Mouse (Mus musculus) heart, adult 11 months (tissue): ENCODE measurements around the gene Ppp4r4.

Experiments used
- DNase-seq: peaks from one replicate; pipeline ENCODE4 v3.0.0; 2022

The Ppp4r4 gene

DNA sequence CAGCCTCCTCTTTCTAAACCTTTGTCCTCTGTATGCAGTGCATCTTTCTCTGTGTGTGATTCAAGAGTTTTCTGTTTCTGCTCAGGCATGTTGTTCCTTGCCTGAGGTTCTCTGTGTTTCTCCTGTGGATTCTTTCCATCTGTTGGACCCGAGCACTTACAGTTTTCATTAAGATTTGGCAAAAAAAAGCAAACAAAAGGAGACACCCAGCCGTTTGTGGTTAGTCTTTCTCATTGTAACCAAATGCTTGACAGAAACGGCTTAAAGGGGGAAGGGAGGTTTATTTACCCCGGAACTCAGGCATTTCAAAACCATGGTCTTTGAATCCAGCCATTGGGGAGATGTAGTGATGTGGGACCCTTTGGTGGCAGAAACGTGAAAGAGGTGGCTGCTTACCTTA lies 112.5 kb downstream of the Ppp4r4 start:
- DNase-seq, result no peak

DNA sequence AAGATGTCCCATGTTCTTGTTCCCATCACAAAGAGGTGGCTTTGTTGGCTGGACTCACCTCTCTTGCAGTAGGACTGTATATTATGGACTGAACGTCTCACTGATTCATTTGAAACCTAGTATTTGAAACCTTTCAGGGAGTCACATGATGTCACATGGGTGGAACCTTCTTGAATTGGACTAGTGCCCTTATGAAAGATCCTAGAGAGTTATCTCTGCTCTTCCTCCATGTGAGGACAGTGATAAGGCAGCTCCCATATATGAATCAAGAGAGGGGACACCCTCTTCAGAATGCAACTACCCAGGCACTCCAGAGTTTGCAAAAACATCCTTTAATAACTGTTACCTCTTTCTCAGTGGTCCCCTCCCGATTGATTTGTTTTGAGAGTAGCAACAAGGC lies 114.2 kb downstream of the Ppp4r4 start:
- DNase-seq, result no peak

DNA sequence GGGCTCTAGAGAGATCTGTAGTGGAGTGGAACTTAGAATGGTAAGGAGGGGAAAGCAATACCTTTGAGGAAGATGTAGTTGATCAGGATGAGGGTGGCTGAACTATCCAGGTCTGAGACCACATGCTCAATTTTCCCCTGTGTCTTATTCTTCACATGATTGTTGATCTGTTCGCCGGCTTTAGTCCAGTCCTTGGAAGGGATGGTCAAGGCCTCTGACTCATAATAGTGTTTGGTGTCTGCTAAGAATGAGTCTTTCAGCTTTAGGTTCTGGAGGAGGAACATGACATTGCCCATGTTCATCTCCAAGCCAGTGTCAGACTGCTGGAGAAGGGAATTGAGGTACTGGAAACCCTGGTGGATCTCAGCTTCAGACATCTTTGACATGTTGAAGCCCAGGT lies 121.8 kb downstream of the Ppp4r4 start:
- peak; percentile 34 for DNase-seq

DNA sequence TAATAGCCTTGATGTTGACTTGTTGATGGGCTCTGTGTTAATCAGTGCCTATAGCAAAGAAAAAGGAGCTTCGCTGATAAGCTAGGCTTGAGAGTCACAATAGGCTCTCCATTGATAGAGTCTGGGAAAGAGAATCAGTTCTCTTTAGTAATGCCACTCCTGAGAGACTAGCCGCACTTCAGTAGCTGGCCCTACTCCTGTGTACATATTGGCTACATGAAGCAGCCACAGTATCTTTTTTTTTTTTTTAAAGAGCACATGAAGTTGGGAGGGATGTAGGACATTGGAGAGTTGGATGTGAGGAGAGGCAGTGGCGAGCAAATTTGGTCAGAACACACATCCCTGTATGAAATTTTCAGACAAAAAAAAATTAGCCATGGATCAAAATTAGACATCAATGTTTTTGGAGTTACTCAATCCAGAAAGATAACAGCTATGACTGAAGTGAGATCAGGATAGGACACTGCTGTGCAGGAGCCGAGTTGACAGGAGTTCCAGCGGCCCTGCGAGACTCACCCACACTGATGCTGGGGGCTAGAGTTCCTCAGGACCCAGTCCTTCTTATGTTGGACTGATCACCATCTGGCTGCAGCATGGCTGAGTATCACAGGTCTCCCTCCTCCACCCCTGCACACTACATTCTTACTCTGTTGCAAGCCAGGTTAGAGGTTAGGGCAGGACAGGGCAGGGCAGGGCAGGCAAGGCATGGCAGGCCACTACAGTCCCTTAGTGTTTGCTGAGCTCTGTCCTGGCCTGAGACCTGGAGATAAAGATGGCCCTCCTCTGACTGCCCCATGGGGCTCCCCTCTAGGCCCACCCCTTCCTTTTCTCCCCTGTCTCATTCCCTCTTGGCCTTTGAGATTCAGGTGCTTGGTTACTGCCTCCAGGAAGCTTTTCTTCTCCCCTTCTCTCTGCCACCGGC lies 123.3 kb downstream of the Ppp4r4 start:
- DNase-seq, result peak; percentile 77

DNA sequence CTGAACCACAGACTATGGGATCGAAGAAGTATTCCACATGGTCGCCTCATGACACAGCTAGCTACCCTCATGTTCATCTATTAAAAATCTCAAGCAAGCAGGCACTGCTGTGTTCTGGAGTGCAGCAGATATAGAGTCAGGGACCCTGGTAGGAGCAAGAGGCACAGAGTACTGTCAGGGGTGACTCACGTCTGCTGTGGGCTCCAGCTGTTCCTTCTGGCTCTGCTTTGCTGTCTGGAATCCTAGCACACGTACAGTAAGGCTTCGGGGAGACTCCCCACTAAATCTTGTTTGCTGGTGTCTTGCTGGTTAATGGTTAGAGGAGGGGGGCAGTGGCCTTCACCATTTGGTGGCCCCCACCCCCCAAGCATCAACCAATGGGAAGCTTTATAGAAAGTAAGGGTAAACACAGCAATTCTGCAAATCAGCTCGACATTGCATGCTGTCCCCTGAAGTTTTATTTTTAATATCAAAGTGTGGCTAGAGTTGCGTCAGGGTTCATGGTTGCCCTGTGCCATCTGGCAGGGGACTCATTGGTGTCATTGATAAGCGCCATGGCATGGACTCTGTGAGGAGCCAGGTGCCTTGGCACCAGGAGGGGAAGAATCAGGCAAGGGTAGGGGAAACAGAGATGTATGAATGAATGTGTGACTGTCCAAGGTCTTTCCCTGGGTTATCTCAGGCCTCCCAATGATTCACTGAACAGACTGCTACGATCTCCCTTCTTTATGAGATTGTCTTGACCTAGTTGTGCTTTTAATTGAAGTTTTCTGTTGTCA lies 125.0 kb downstream of the Ppp4r4 start, which contains the start of gene Serpina6:
TSS of gene Serpina6 (minus strand) at position 365 of the 779 bp plus-strand sequence.
- DNase-seq, result peak; percentile 89

DNA sequence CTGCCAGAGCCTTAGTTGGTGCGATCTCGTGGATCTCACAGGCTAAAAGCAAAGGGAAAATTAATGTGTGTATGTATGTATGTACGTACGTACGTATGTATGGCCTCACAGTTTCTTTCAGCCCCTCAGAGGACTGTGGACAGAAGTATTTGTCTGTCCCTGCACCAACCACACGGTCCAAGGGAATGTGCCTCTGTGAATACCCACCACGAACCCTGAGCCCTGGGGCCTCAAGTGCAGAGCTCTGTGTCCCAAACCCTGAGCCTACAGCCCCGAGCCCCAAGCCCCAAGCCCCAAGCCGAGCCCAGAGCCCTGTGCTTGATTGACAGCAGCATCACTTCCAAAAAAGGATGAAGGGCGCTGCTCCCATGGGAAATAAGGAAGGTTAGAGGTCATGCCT lies 125.9 kb downstream of the Ppp4r4 start:
- peak; percentile 75 for DNase-seq

DNA sequence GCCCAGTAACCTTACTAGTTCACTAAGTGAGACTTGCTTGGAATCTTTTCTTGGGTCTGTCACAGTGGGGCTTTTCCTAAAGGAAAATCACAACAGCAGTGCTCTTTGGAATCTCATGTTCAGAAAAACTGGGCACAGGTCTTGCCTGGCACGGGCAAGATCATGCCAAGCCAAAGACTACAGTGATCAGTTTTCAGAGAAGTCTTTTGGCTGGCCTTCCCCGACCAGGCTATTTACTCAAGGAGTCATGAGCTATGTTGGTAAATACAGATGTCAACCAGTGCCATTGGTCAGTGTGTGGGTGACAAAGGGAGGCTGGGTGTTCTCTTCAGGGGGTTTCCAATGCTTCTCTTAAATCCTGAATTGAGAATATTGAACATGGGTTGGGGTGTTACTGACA lies 127.1 kb downstream of the Ppp4r4 start:
- DNase-seq, result peak; percentile 55

DNA sequence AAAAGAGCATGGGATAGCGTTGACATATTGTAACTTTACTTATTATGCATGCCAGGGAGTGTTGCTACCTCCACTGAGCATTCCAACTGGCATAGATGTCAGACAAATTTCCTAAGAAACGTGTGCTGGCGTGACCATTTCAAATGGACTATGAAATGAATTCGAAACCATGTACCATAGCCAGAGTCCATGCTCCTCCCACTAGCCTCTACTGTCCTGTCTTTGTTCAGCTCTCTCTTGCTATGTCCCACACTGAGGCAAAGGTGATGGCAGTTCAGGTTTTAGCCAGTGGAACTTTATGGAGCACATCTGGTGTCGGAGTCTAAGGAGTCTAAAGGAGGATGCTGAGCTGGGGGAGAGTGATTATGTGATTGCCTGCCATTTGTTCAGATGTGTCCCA lies 128.0 kb downstream of the Ppp4r4 start:
- DNase-seq, result peak; percentile 67

DNA sequence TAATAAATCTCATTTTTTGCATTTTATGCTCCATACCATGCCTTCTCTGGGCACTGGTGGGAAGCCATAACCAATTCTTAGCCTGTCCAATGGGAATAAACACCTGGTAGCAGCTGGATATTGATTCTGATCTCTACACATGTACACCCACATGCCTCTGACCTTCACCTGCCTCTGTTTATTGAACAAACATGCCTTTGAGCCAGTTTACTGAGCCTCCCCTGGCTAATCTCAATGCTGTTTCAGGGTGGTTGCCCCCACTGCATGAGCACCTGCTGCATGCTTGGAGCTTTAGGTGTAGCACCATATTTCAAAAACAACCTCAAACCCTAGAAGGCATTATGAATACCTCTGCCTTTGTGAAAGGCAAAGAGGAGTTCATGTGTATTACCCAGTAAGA lies 130.0 kb downstream of the Ppp4r4 start:
- DNase-seq, result peak; percentile 71
